Mouse (Mus musculus): ENCODE measurements around the gene Ift46. TPM values are rescaled to one million over a fixed set of nuclear protein-coding genes. Genes with fewer than 3 reads are reported as not detected.
A peak's percentile ranks its signal among the peaks of the same experiment; 100 is the strongest.
"Not testable (repeated sequence)": the region's sequence is repeated elsewhere in the genome, so short reads cannot be mapped to it uniquely, and the experiment has no call there.

Gene Ift46
- total RNA-seq, 2 experiments from 2014 or later = 75.1 to 75.8 TPM

DNA sequence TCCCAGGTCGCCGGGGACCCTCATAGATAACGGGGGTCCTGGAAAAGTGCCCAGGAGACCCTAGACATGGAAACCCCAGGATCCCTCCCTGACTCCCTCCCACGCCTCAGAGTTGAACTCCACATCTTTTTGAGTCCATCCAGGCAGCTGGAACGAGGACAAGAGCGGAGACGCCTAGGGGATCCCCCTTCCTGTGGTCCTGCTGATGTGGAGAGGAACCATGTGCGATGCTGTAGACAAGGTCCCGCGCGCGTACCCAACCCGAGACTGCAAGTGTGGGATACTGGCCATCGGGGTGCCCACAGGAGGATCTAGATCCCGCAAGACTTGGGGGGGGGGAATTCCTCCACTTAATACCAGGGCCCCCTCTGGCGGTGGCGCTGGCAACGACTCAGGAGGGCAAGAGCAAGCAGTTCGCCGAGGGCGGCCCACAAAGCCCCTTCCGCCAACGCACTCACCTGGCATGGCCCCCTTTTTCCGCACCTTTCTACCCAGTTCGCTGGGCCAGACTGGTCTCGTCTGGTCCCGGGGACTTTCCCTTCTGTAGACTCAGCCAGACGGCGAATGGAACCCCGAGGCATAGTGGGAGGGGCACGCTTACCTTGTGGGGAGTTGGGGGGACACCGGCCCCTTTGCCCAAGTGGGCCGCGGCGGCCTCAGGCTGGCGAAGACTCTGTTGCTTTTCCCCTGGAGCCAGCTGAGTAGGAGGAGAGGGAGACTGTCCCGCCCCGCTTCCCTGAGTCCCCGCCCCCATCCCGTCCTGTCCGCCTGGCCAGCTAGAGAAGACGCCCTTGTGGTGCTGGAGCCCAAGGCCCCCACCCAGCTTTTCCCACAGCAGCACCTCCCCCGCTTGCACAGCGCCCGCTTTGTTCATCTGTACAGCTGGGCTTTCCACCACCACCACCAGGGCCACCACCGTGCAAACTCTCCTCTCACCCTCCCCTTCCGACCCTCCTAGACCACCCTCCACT, 32.9 kb upstream of the Ift46 start, which contains the start of gene Phldb1:
Phldb1 (minus strand) TSS at position 675 of the 971 bp plus-strand sequence.
- DNase-seq (ENCODE audit: extremely low spot score in 1 of 2, low spot score in 1 of 2) = peak in 1 of 2 experiments; percentile 48

- no peak for DNase-seq (ENCODE audit: extremely low spot score in 1 of 2, low spot score in 1 of 2)
Measured at GRCm38 (mm10) chr9:44735886-44736285, 31.8 kb upstream of the Ift46 start.

- no peak for DNase-seq (ENCODE audit: extremely low spot score in 1 of 2, low spot score in 1 of 2)
Measured at GRCm38 (mm10) chr9:44736301-44736700, 31.4 kb upstream of the Ift46 start.

DNA sequence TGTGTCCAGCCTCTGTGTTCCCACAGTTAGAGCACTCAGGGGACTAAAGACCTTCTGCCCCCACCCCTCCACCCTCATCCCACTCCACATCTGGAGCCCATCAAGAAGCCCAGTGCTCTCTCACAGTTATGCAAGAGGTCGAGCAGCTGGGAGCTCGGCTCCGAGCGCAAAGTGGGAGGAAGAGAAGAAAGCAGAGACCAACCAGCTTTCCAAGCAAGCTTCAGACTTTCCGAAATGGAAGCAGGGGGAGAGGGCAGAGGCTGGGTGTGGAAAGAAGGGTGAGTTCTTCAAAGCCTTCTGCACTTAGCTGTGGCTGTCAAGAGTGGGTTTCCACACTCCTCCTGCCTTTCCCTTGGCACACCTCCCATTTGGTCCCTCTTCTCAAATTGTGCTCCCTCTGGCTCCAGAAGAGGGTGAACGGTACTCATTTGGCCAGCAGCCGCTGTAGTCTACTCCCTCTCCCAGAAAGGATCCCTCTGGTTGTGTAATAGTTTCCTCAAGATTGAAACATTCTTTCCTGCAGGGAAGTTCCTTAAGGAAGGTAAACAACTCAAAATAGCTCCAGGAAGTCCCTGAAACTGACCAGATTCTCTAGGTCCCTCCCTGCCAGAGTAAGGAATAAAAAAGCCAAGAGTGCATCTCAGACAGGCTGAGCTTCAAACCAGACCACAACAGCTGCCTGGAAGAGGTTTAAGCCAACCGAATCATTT, 30.3 kb upstream of the Ift46 start:
- no peak for DNase-seq (ENCODE audit: extremely low spot score in 1 of 2, low spot score in 1 of 2)

DNA sequence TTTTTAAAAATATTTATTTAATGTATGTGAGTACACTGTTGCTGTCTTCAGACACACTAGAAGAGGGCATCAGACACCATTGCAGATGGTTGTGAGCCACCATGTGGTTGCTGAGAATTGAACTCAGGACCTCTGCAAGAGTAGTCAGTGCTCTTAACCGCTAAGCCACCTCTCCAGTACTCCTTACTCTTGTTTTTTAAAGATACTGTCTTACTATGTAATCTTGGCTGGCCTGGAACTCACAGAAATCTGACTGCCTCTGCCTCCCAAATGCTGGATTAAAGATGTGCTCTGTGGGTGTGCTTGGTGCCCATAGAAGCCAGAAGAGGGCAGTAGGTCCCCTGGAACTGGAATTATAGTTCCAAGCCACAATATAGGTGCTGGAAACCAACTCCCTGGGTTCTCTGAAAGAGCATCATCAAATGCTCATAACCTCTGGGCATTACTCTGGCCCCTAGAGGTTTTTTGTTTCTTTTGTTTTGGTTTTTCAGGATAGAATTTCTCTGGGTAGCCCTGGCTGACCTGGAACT, 27.0 kb upstream of the Ift46 start:
- DNase-seq (ENCODE audit: extremely low spot score in 1 of 2, low spot score in 1 of 2) = no peak

GRCm38 (mm10) chr9:44745371-44745770, 22.3 kb upstream of the Ift46 start:
- DNase-seq (ENCODE audit: extremely low spot score in 1 of 2, low spot score in 1 of 2) = no peak

DNA sequence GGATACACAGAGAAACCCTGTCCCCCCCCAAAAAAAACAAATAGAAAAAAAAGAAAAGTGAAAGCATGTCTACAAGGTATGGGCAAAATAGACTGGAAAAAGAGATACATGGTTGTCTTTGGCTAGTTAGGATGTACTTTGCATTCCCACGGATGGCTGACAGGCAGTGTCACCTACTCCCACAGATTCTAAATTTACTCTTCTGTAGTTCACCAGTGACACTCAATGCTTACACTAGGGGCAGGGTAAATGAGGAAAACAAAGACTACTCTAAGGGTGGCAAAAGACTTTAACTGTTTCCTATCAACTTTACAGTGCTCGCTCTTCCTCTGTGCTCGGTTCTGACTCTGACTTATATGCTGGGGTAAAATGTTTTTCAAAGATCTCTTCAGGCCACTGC, 21.0 kb upstream of the Ift46 start:
- DNase-seq (ENCODE audit: extremely low spot score in 1 of 2, low spot score in 1 of 2) = no peak

GRCm38 (mm10) chr9:44747341-44747740, 20.4 kb upstream of the Ift46 start:
- no peak for DNase-seq (ENCODE audit: extremely low spot score in 1 of 2, low spot score in 1 of 2)

GRCm38 (mm10) chr9:44748473-44748872, 19.2 kb upstream of the Ift46 start:
- DNase-seq (ENCODE audit: extremely low spot score in 1 of 2, low spot score in 1 of 2) = no peak

DNA sequence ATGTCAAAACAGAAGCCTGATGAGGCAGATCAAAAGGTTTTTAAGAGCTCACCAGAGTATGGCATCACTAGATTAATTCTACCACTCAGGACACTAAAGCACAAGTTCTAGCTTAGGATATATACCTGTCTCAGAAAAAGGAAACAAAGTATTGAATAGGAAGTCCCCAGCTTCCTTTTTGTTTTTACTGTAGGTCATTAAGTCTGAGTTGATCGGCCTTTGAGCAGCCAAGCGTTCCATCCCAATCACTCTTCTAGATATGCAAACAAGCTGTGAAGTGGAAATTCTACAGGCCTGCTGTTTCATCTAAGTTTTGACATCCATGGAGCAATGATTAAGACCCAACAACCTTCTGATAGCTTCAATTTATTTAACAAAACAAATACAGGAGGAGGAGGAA, 6.8 kb upstream of the Ift46 start:
- no peak for DNase-seq (ENCODE audit: extremely low spot score in 1 of 2, low spot score in 1 of 2)

- not testable (repeated sequence) for DNase-seq (ENCODE audit: extremely low spot score in 1 of 2, low spot score in 1 of 2)
Measured at GRCm38 (mm10) chr9:44768029-44768394, 304 bp downstream of the Ift46 start.

DNA sequence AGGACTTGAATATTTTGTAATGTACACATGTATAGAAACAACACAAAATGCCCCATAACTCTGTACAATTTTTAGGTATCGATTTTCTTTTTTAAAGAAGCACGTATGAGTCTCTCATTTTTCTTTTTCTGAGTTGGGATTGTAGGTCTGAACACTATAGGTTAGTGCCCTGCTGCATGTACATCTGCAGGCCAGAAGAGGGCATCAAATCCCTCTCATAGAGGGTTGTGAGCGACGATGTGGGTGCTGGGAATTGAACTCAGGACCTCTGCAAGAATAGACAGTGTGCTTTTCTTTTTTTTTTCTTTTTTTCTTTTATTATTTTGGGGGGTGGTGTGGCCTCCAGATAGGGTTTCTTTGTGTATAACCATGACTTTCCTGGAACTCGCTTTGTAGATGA, 3.7 kb downstream of the Ift46 start:
- DNase-seq (ENCODE audit: extremely low spot score in 1 of 2, low spot score in 1 of 2) = no peak

DNA sequence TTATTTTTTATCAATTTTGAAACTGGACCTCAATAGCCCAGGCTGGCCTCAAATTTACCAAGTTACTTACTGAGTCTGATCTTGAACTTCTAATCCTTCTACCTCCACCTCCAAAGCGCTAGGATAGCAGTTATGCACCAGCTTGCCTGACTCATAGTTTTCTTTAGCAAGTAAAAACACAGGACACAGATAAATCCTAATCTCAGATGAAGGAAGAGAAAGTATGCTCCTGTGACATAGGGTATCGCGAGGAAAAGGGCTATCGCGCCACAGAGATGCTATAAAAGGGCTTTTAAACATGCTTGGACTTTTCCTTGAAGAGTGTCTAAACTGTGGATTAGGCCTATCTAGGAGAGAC, 4.7 kb downstream of the Ift46 start:
- DNase-seq (ENCODE audit: extremely low spot score in 1 of 2, low spot score in 1 of 2) = no peak

DNA sequence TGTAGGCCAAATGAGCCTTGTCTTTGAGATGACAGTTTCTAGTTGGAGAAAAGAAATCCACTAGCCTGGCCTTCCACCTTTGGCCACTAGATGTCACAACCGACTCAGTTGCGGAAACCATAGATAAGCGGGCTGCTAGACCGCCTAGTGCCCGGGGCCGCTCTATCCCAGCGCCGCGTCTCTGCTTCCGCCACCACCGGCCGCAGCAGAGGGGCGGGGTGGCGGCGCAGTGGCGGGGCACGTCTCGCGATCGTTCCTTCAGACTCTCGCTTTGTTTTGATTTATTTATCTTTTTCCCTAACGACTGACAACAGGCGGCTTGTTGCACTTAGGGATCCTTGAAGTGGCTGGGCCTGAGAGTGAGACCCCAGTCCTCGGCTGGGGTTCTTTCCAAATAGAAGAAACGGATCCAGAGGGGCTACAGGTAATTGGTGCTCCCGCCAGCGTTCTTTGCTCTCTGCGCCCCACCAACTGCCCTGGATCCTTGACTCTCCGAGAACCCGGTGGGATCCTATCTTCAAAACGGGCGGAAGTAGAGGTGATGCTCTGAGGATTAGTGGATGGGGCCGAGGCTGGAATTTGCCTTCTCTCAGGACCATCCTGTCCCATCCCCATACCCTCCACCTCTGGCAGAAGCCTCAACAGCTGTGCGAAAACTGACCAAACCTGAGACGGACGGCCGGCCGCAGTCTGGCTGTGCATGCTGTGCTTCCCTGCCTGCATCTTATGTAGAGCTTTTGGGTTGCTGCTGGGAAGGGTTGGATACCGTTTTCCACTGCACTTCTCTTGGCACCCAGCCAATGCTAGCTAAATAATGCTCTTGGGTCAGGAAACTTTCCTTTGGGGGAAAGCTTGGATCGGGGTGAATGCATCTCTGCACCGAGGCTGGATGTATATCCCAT, 5.3 kb downstream of the Ift46 start:
- DNase-seq (ENCODE audit: extremely low spot score in 1 of 2, low spot score in 1 of 2) = peak; percentile 77 to 91

DNA sequence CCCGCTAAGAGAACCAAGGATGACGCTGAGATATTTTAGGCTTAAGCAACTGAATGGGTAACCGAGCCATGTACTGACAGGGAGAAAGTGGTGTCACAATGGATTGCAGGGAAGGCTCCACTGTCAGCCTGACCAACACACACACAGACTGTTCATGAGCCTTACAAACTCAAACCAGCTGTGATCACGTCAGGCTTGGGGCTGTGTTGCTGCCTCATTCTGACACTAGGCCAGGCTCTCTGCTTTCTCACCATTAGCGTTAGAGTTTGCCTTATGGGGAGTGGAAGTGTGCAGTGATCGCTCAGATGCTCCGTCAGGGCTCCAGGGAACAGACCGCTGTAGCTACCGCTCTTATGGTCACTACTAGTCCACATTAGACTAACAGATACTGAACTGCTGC, 25.1 kb downstream of the Ift46 start:
- DNase-seq (ENCODE audit: extremely low spot score in 1 of 2, low spot score in 1 of 2) = no peak

GRCm38 (mm10) chr9:44798298-44798697, 30.6 kb downstream of the Ift46 start:
- DNase-seq (ENCODE audit: extremely low spot score in 1 of 2, low spot score in 1 of 2) = no peak

GRCm38 (mm10) chr9:44799102-44799957, 31.6 kb downstream of the Ift46 start, which contains the start of gene Tmem25:
Tmem25 (minus strand) TSS chr9:44799307.
- peak; percentile 69 to 78 for DNase-seq (ENCODE audit: extremely low spot score in 1 of 2, low spot score in 1 of 2)

DNA sequence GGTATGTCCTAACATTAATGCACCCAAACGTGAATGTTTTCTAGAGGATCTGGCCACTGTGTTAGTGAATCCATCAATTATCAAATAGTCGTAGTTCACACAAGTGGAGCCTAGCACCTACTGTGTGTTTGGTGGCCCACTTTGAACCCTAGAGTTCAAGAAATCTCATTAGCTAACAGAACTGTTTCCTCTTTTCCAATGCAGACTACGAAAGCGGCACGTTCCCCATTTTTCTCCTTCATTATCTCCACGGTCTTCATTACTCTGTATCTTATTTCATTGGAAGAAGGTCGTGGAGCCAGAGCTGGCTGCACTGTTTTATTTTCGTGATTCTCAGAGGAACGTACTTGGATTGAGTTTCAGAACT, 32.2 kb downstream of the Ift46 start:
- DNase-seq (ENCODE audit: extremely low spot score in 1 of 2, low spot score in 1 of 2) = no peak

DNA sequence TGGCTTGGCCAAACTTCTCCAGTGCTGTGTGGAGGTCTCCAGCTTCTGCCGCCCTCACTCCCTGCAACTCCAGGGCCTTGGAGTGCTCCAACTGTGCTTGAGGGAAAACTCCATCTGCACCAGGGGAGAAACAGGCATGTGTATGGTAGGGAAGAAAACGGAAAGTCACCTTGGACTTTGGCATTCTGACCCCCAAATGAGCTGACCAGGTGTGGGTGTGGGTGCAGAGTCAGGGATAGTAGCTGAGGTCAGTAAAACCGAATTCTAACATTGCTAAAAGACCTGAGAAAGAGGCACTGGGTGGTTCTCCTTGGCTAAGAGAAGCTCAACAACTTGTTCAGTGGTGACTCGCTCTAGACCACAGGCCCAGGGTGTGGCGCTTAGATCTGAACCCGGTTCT, 34.0 kb downstream of the Ift46 start:
- no peak for DNase-seq (ENCODE audit: extremely low spot score in 1 of 2, low spot score in 1 of 2)
